Mouse (Mus musculus) embryonic facial prominence, embryonic 10.5 days (tissue): ENCODE measurements around the gene Tmem50b. TPM values are rescaled to one million over a fixed set of nuclear protein-coding genes. Genes with fewer than 3 reads are reported as not detected.
A peak's percentile ranks its signal among the peaks of the same experiment; 100 is the strongest.

Source experiments
- DNase-seq: peaks from one replicate; pipeline ENCODE4 v3.0.0-alpha.2; 2017; ENCODE audit warnings: low spot score
- H3K27ac ChIP-seq: fragments of 300-500 bp; sonication (generic); replicated peaks from 2 replicates; pipeline ENCODE4 v1.5.1; 2016; ENCODE audit warnings: mild to moderate bottlenecking
- H3K27me3 ChIP-seq: fragments of 300-500 bp; sonication (generic); replicated peaks from 2 replicates; pipeline ENCODE4 v1.6.1; 2016; ENCODE audit warnings: low read depth, mild to moderate bottlenecking; ENCODE audit not compliant: poor library complexity, severe bottlenecking
- H3K36me3 ChIP-seq: fragments of 300-500 bp; sonication (generic); replicated peaks from 2 replicates; pipeline ENCODE4 v1.6.1; 2016; ENCODE audit warnings: mild to moderate bottlenecking, moderate library complexity
- H3K4me1 ChIP-seq: fragments of 300-500 bp; sonication (generic); 2 replicates; pipeline ENCODE4 v1.6.1; 2016
- H3K4me3 ChIP-seq: fragments of 300-500 bp; sonication (generic); 2 replicates; pipeline ENCODE4 v1.5.1; 2016; ENCODE audit warnings: mild to moderate bottlenecking, moderate library complexity
- H3K9me3 ChIP-seq: fragments of 300-500 bp; sonication (generic); 2 replicates; pipeline ENCODE4 v1.6.1; 2016; ENCODE audit warnings: mild to moderate bottlenecking
- WGBS: fragments of 180-500 bp; shearing (Covaris S2); methylation state at CpG from one replicate; pipeline ENCODE4 v1.1.7; 2016; 5-methylcytosine and 5-hydroxymethylcytosine counted together
- polyA plus RNA-seq: library from polyadenylated mRNA; unstranded; fragments of >200 nt; fragmentation: Nextera tagmentation; extraction: Ambion mirVana; gene quantifications from 2 replicates; pipeline ENCODE4 v1.2.1, GENCODE M21; 2016

Gene Tmem50b
- polyA plus RNA-seq, 1 experiment from 2014 or later: 25.6 TPM

GRCm38 (mm10) chr16:91601693-91602092 is 4.1 kb upstream of the Tmem50b start:
- H3K4me1 ChIP-seq: peaks cover 3% of the 10 kb centered on the region
- H3K27ac ChIP-seq: no peak overlapping the region
- DNase-seq: no peak
- H3K9me3 ChIP-seq: no peaks in the 10 kb centered on the region
- H3K36me3 ChIP-seq: no peaks in the 10 kb centered on the region
- peaks cover 24% of the 10 kb centered on the region for H3K27me3 ChIP-seq
- no peak overlapping the region for H3K4me3 ChIP-seq
- 80% methylated on average over 9 of the region's 9 CpGs for WGBS

GRCm38 (mm10) chr16:91601081-91601480 is 3.5 kb upstream of the Tmem50b start:
- Histone ChIP-seq H3K4me1 (peaks cover 7% of the 10 kb centered on the region), H3K27ac (no peak overlapping the region), H3K27me3 (peaks cover 29% of the 10 kb centered on the region), H3K36me3 (no peaks in the 10 kb centered on the region), H3K4me3 (no peak overlapping the region), H3K9me3 (no peaks in the 10 kb centered on the region)
- DNase-seq: no peak
- 88% methylated on average over 4 of the region's 4 CpGs for WGBS

DNA sequence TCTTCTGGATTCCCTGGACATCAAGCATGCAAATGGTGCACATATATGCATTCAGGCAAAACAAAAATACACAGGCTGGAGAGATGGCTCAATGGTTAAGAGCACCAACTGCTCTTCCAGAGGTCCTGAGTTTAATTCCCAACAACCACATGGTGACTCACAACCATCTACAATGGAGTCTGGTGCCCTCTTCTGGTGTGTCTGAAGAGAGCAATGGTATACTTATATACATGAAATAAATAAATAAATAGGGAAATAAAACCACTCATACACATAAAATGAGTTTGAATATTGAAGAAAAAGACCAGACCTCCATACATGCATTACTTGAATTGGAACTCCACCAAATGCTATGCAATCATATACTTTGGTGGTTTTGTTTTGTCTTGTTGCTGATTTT is 1.6 kb upstream of the Tmem50b start:
- no peak overlapping the region for H3K27ac ChIP-seq

GRCm38 (mm10) chr16:91596779-91597671 is 575 bp downstream of the Tmem50b start:
- Histone ChIP-seq H3K4me3 (peak overlapping the region; percentile 88), H3K9me3 (no peaks in the 10 kb centered on the region), H3K4me1 (peaks cover 20% of the 10 kb centered on the region), H3K36me3 (peaks cover 3% of the 10 kb centered on the region; the same call in 1 of the 2 replicates), H3K27ac (peak overlapping the region; percentile 81), H3K27me3 (peaks cover 41% of the 10 kb centered on the region)
- DNase-seq: peak; percentile 64
- under 1% methylated on average over 75 of the region's 75 CpGs for WGBS

More for the DNA sequence above, 1.6 kb upstream of the Tmem50b start:
- peaks cover 41% of the 10 kb centered on the region for H3K27me3 ChIP-seq
- H3K4me3 ChIP-seq: no peak overlapping the region
- DNase-seq: no peak
- H3K9me3 ChIP-seq: no peaks in the 10 kb centered on the region
- H3K4me1 ChIP-seq: peaks cover 10% of the 10 kb centered on the region
- H3K36me3 ChIP-seq: no peaks in the 10 kb centered on the region

DNA sequence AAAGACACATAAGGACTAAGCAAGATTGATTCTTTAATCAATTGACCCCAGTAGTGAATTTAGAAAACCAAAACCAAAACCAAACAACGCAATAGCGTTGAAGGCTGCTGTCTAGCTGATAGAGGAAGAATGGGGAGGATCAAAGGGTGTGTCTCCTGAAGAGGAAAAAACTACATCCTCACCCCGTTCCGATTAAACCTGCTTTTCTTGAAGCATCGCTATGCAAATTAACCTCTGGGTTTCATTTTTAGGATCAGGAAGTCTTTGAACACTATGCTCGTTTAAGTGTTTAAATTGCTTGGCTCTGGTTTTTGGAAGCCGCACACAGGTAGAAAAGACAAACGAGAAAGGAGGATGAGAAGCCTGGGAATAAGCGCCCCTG is 1.2 kb downstream of the Tmem50b start:
- WGBS: 23% methylated on average over 9 of the region's 9 CpGs
- peaks cover 3% of the 10 kb centered on the region; the same call in 1 of the 2 replicates for H3K36me3 ChIP-seq
- no peaks in the 10 kb centered on the region for H3K9me3 ChIP-seq
- DNase-seq: no peak
- H3K27me3 ChIP-seq: peaks cover 39% of the 10 kb centered on the region
- H3K4me3 ChIP-seq: peak overlapping the region; percentile 88
- H3K4me1 ChIP-seq: peaks cover 23% of the 10 kb centered on the region
- no peak overlapping the region for H3K27ac ChIP-seq

DNA sequence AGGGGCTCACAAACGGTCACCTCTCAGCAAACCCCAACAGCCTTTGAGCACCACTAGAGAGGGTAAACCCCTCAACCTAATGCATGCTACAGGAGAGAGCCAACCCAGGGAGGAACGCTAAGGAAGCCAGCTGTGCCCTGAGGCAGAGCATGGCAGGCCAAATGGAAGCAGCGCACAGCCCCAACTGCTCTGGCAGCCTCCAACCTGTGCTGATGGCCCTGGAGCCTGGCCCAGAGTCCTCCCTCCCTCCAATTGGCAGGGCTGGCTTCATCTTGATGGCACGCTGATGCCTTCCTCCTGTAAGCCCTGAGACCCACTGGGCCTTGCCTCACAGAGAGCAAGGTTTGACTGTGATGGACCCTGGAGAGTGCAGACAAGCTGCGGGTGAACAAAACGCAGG is 2.5 kb downstream of the Tmem50b start:
- no peak for DNase-seq
- Histone ChIP-seq H3K9me3 (no peaks in the 10 kb centered on the region), H3K4me1 (peaks cover 23% of the 10 kb centered on the region), H3K36me3 (peaks cover 3% of the 10 kb centered on the region; the same call in 1 of the 2 replicates), H3K4me3 (no peak overlapping the region), H3K27me3 (peaks cover 36% of the 10 kb centered on the region), H3K27ac (no peak overlapping the region)
- WGBS: 82% methylated on average over 6 of the region's 6 CpGs

DNA sequence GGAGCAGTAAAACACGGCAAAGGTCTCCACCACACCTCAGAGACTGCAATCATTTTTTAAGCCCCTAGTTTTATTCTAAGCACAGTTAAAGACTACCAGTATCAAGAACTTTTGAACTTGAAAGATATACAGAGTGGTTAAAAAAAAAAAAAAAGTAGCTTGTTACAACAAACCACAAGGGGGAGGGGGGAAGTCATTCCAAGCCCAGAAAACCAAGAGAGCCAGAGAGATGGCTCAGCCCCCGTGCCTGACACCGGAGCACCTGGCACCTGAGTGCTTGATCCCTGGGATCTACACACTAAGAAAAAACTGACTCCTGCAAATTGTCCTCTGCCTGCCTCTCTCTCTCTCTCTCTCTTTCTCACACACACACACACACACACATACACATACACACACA is 4.3 kb downstream of the Tmem50b start:
- Histone ChIP-seq H3K9me3 (no peaks in the 10 kb centered on the region), H3K36me3 (peaks cover 3% of the 10 kb centered on the region; the same call in 1 of the 2 replicates), H3K4me1 (peaks cover 29% of the 10 kb centered on the region), H3K4me3 (no peak overlapping the region), H3K27me3 (peaks cover 22% of the 10 kb centered on the region), H3K27ac (no peak overlapping the region)
- 78% methylated on average over 3 of the region's 3 CpGs for WGBS
- no peak for DNase-seq

DNA sequence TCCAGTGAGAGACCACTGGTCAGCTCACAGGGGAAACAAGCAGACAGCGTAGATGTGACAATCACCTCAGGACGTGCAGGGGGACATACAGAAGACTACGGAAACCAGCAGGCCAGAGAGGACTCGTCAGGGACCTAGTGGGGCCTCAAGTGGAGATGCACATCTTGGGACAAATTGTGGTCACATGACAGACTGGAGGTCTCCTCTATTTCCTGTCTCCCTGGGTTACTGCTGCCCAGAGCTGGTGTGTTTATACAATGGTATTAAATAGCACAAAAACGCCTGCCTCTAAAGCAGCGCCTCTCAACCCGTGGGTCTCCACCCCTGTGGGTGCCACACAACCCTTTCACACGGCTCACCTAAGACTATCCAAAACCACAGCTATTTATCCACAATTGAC is 5.4 kb downstream of the Tmem50b start:
- Histone ChIP-seq H3K27ac (no peak overlapping the region), H3K9me3 (no peaks in the 10 kb centered on the region), H3K4me3 (no peak overlapping the region), H3K36me3 (peaks cover 3% of the 10 kb centered on the region; the same call in 1 of the 2 replicates), H3K27me3 (peaks cover 18% of the 10 kb centered on the region), H3K4me1 (peaks cover 29% of the 10 kb centered on the region)
- WGBS: 68% methylated on average over 8 of the region's 8 CpGs
- no peak for DNase-seq

- Histone ChIP-seq H3K27ac (no peak overlapping the region), H3K4me3 (no peak overlapping the region), H3K36me3 (peaks cover 24% of the 10 kb centered on the region), H3K9me3 (no peaks in the 10 kb centered on the region), H3K27me3 (no peaks in the 10 kb centered on the region), H3K4me1 (peaks cover 19% of the 10 kb centered on the region)
- no peak for DNase-seq
- 85% methylated on average over 3 of the region's 3 CpGs for WGBS
Measured at GRCm38 (mm10) chr16:91588703-91589102, 8.9 kb downstream of the Tmem50b start.

GRCm38 (mm10) chr16:91587730-91588453 is 9.7 kb downstream of the Tmem50b start:
- Histone ChIP-seq H3K36me3 (peaks cover 24% of the 10 kb centered on the region), H3K27me3 (no peaks in the 10 kb centered on the region), H3K4me1 (peaks cover 17% of the 10 kb centered on the region), H3K27ac (no peak overlapping the region), H3K4me3 (no peak overlapping the region), H3K9me3 (no peaks in the 10 kb centered on the region)
- DNase-seq: no peak
- whole genome bisulfite sequencing: 64% methylated on average over 6 of the region's 6 CpGs

GRCm38 (mm10) chr16:91586244-91586643 is 11.4 kb downstream of the Tmem50b start:
- 90% methylated on average over 6 of the region's 6 CpGs for WGBS
- Histone ChIP-seq H3K27me3 (no peaks in the 10 kb centered on the region), H3K9me3 (no peaks in the 10 kb centered on the region), H3K4me3 (no peak overlapping the region), H3K27ac (no peak overlapping the region), H3K4me1 (0 out of 2 replicates have a peak, but pooled peaks cover 6% of the 10 kb centered on the region), H3K36me3 (peaks cover 30% of the 10 kb centered on the region)
- DNase-seq: no peak

GRCm38 (mm10) chr16:91585617-91586016 is 12.0 kb downstream of the Tmem50b start:
- Histone ChIP-seq H3K4me3 (no peak overlapping the region), H3K36me3 (peaks cover 36% of the 10 kb centered on the region), H3K9me3 (no peaks in the 10 kb centered on the region), H3K27ac (no peak overlapping the region), H3K27me3 (no peaks in the 10 kb centered on the region), H3K4me1 (0 out of 2 replicates have a peak, but pooled peaks cover 6% of the 10 kb centered on the region)
- no peak for DNase-seq
- whole genome bisulfite sequencing: 91% methylated on average over 5 of the region's 5 CpGs
